Mouse (Mus musculus) thymus, adult 2 months (tissue): Measurements from ENCODE around the gene Umad1. TPM values are rescaled to one million over a fixed set of nuclear protein-coding genes. Genes with fewer than 3 reads are reported as not detected.

Source experiments
- DNase-seq: peaks from one replicate; pipeline ENCODE4 v3.0.0; 2021
- H3K27ac ChIP-seq: fragments of 200-500 bp; 2 replicates; pipeline ENCODE4 v1.5.1; 2012; ENCODE audit warnings: low read length, control low read depth; ENCODE audit not compliant: control insufficient read depth, insufficient read depth
- H3K27me3 ChIP-seq: fragments of 200-500 bp; 2 replicates; pipeline ENCODE4 v1.6.1; 2012; ENCODE audit warnings: mild to moderate bottlenecking, low read length, moderate library complexity, mixed read lengths; ENCODE audit not compliant: control insufficient read depth, insufficient read depth
- H3K36me3 ChIP-seq: fragments of 200-500 bp; 2 replicates; pipeline ENCODE4 v1.6.1; 2012; ENCODE audit warnings: mild to moderate bottlenecking, low read length, moderate library complexity; ENCODE audit not compliant: control insufficient read depth, insufficient read depth
- H3K4me1 ChIP-seq: fragments of 200-500 bp; replicated peaks from 2 replicates; pipeline ENCODE4 v1.6.1; 2012; ENCODE audit warnings: low read length; ENCODE audit not compliant: control insufficient read depth, insufficient read depth
- H3K4me3 ChIP-seq: fragments of 200-500 bp; 2 replicates; pipeline ENCODE4 v1.5.1; 2012; ENCODE audit warnings: mild to moderate bottlenecking, low read length, control low read depth, moderate library complexity; ENCODE audit not compliant: control insufficient read depth, insufficient read depth
- CTCF ChIP-seq: fragments of 200-500 bp; IDR thresholded peaks from 2 replicates; pipeline ENCODE4 v1.5.1; 2012; ENCODE audit warnings: mild to moderate bottlenecking, control low read depth, low read length, moderate library complexity, borderline replicate concordance; ENCODE audit not compliant: control insufficient read depth, poor library complexity, insufficient read depth; ENCODE audit errors: extremely low read depth
- POLR2A ChIP-seq: fragments of 200-500 bp; IDR thresholded peaks from 2 replicates; pipeline ENCODE4 v1.6.1; 2012; ENCODE audit warnings: mild to moderate bottlenecking, low read length, control low read depth, moderate library complexity; ENCODE audit not compliant: control insufficient read depth, poor library complexity, insufficient read depth; ENCODE audit errors: extremely low read depth
- WGBS: fragments of 180-500 bp; shearing (Covaris S2); methylation state at CpG from one replicate; pipeline ENCODE4 v1.1.7; 2018; 5-methylcytosine and 5-hydroxymethylcytosine counted together
- polyA plus RNA-seq: library from polyadenylated mRNA; depleted of rRNA; stranded (reverse); fragments of >200 nt; gene quantifications from 2 replicates; pipeline ENCODE4 v1.2.3, GENCODE M21; 2012; rRNA removed

Gene Umad1
- 11.8 and 13.5 TPM in 2 replicates for polyA plus RNA-seq

DNA sequence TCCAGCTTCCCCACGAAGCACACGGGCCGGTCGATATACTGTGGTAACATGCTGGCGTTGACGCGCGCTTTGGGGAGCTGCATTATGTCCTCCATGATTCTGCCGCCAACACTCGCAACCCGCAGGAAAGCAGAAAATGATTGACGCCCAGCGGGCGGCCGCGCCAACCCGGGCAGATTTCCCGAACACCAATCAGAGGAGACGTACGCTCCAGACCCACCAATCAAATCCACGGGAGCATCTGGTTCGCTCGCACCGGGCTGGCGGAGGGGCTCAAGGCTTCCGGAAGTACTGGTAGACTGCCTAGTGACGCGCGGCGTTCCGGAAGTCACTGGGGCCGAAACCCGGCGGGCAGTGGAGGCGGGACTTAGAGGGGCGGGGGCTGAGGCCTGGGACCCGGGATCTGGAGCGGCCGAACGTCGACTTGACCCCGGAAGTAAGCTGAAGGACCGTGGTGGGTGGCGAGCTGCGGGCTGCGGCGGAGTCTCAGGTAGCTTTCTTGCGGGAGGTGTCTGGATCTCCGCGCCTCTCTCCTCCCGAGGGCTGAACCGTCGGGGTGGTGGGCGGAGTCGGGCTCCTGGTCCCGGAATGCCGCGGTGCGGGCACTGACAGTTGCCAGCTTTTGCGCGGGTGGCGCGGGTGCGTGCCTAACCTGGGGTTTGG, at the start of gene Umad1, which contains the start of the genes Rpa3 and Gm45062:
TSS of gene Umad1 (plus strand) at position 285 of the 663 bp plus-strand sequence.
TSS of gene Rpa3 (minus strand) at position 170 of the 663 bp plus-strand sequence.
TSS of gene Gm45062 (plus strand) at position 447 of the 663 bp plus-strand sequence.
- WGBS, result under 1% methylated on average over 64 of the region's 64 CpGs
- peak; percentile 94 for DNase-seq
- TF ChIP-seq POLR2A (peak; percentile 75), CTCF (peak; percentile 76)
- Histone ChIP-seq H3K27me3 (no peaks in the 10 kb centered on the region), H3K4me1 (peaks cover 5% of the 10 kb centered on the region), H3K27ac (peak within 1 kb of the TSS; percentile 39; the same call in 1 of the 2 replicates), H3K4me3 (peak within 1 kb of the TSS; percentile 89), H3K36me3 (peaks cover 2% of the 10 kb centered on the region)

DNA sequence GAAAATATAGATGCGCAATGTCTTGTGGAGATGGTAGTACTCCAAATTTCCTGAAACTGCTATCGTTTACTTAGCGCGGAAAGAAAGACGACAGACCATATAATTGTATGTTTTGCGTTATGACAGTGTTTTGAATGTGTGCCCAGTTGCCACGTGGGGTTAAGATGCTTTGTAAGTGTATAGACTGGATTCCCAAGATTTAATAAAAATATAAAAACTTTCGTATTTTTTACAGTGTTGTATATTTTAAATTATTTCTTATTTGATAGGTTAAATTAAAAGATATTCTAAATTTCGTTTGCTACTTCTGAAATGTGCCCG, 49.3 kb upstream of the Umad1 start:
- WGBS, result 16% methylated on average over 10 of the region's 10 CpGs
- no peak for DNase-seq
- no peak overlapping the region; the same call in 1 of the 2 replicates for H3K27ac ChIP-seq
- no peaks in the 10 kb centered on the region for H3K4me1 ChIP-seq
- H3K27me3 ChIP-seq, result no peaks in the 10 kb centered on the region
- peaks cover 3% of the 10 kb centered on the region; the same call in 1 of the 2 replicates for H3K36me3 ChIP-seq
- TF ChIP-seq POLR2A (no peak), CTCF (no peak)
- H3K4me3 ChIP-seq, result peak overlapping the region; percentile 99; the same call in 1 of the 2 replicates

DNA sequence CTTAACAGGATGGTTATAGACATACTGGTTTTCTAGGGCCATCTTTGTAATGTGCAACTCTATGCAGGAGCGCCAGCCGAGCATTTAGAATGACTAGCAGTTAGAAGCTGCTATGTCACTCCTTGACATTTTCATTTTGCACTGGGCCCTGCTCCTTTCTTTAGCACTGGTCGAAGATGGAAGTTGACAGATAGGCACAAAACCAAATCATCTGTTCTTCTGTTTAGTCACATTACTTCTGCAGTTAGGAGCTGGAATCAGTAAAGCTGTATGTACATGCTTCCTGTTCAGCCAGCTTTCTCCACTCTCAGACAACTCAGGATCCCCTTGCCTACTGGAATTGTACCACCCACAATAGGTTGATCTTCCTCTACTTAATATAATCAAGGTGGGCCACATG, 48.4 kb upstream of the Umad1 start:
- Histone ChIP-seq H3K36me3 (peaks cover 12% of the 10 kb centered on the region), H3K4me3 (no peak overlapping the region), H3K4me1 (no peaks in the 10 kb centered on the region), H3K27ac (no peak overlapping the region), H3K27me3 (no peaks in the 10 kb centered on the region)
- DNase-seq, result no peak
- WGBS, result 96% methylated on average over 3 of the region's 3 CpGs
- TF ChIP-seq CTCF, result no peak
- no peak for TF ChIP-seq POLR2A

DNA sequence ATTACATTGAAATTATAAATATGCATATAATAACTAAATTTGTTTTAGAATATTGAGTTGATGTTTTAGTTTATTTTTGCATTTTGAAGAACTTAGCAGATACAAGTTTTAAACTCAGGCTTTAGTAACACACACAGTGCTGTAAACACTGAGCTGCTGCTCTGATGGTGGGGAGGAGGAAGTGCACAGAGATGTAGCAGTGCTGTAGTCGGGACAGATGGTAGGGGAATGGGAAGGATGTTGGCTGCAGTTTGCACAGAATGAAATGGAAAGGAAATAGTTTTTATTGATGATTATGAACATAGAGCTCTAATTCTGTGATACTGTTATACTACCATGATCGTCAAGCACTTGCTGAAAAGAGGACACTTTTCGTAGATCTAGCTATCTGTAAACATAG, 32.1 kb upstream of the Umad1 start:
- no peak for DNase-seq
- H3K27me3 ChIP-seq, result no peaks in the 10 kb centered on the region
- H3K4me3 ChIP-seq, result no peak overlapping the region
- TF ChIP-seq POLR2A (no peak), CTCF (no peak)
- H3K36me3 ChIP-seq, result peaks cover 35% of the 10 kb centered on the region
- WGBS, result 85% methylated on average over 3 of the region's 3 CpGs
- no peaks in the 10 kb centered on the region for H3K4me1 ChIP-seq
- H3K27ac ChIP-seq, result no peak overlapping the region

DNA sequence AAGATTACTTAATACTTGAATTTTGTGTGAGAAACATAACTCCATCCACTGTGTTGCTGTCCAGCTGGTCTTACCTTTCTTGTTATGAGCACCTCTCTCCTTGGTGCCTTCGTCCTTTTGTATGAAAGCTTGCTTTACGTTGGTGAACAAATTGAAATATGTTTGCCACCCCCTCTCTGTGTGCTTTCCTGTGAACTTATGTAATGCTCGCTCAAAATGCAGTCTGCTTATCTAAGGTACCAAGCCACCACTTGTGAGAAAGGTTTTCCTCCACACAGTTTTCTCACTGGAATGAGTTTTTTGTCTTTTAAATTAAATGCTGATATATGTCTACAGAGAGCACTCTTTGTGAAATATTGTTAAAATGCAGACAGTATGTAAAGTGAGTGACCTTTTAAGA, 30.5 kb upstream of the Umad1 start:
- DNase-seq, result no peak
- H3K27me3 ChIP-seq, result no peaks in the 10 kb centered on the region
- no peak overlapping the region for H3K4me3 ChIP-seq
- no peak overlapping the region for H3K27ac ChIP-seq
- no peak for TF ChIP-seq POLR2A
- no peak for TF ChIP-seq CTCF
- 96% methylated on average over 3 of the region's 3 CpGs for WGBS
- no peaks in the 10 kb centered on the region for H3K4me1 ChIP-seq
- peaks cover 48% of the 10 kb centered on the region for H3K36me3 ChIP-seq

DNA sequence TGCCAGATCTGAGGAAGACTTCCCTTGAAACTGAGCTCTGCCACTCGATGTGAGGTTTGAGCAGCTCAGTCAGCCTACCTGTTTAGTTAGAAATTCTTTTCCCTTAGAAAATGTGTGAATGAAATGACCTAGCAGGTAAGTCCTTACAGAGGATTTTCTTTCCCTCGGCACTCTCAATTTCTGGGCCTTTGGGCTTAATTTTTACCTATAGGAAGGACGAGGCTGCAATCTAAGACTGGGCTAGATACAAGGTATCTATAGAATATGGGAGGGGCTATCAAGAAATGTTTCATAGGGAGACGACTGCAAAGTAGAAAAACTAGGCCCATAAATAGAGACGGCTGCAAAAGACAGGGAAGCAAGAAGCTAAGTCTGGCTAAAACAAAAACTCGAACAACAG, 772 bp upstream of the Umad1 start:
- DNase-seq, result no peak
- peaks cover 9% of the 10 kb centered on the region for H3K36me3 ChIP-seq

DNA sequence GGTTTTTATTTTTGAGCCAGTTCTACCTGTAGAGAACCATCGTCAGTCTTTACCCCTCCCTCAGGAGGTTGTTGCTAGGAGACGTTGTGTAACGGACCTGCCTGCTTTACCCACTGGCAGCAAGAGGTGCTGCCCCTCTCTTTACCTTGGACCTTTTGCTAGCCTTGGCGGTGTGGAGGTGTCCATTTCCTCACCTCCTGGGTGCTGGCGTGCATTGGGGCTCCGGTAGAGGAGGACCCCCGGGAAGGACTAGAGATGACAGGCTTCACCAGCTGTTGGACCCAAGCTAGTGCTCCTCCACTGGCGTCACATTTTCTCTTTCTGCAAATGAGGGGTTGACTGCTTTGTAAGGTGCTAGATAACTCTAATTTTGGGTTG, 568 bp downstream of the Umad1 start:
- no peak overlapping the region for H3K27ac ChIP-seq
- H3K4me3 ChIP-seq, result peak overlapping the region; percentile 86
- TF ChIP-seq CTCF, result no peak
- no peak for TF ChIP-seq POLR2A
- peaks cover 5% of the 10 kb centered on the region for H3K4me1 ChIP-seq
- 0% methylated on average over 8 of the region's 8 CpGs for WGBS
- DNase-seq, result no peak
- H3K27me3 ChIP-seq, result no peaks in the 10 kb centered on the region
- H3K36me3 ChIP-seq, result no peaks in the 10 kb centered on the region

More for the DNA sequence above, 772 bp upstream of the Umad1 start:
- Histone ChIP-seq H3K27ac (no peak overlapping the region), H3K4me3 (no peak overlapping the region), H3K27me3 (no peaks in the 10 kb centered on the region), H3K4me1 (peaks cover 5% of the 10 kb centered on the region)
- WGBS, result 5% methylated on average over 6 of the region's 6 CpGs
- TF ChIP-seq POLR2A (no peak), CTCF (no peak)
